Mouse (Mus musculus): ENCODE data around the gene Dnajb14.

GRCm38 (mm10) chr3:137952225-137952913, 84.9 kb downstream of the Dnajb14 start:
- TF ChIP-seq GATA1 (IDR thresholded peaks at IDR 0.05; ENCODE audit: borderline replicate concordance, low read length) = no peak
- no peak for TF ChIP-seq FLI1 (IDR thresholded peaks at IDR 0.05; ENCODE audit: low read length)

Measured in megakaryocyte, embryonic 14.5 days (primary cell).